Mouse (Mus musculus): ENCODE results near the gene Polr2a.

- TF ChIP-seq CTCF (IDR thresholded peaks at IDR 0.05; ENCODE audit: low read depth, low read length) (no peak), POLR2A (IDR thresholded peaks at IDR 0.05; ENCODE audit: insufficient read depth, low read length) (no peak), EP300 (IDR thresholded peaks at IDR 0.05; ENCODE audit: insufficient read depth, low read depth, low read length) (no peak)
These were observed 74.2 kb downstream of the Polr2a start for GRCm38 (mm10) chr11:69684128-69684745.

All from ES-Bruce4 (cell line).